Mouse (Mus musculus): ENCODE data around the gene Tcf7l2.

Tcf7l2 gene

DNA sequence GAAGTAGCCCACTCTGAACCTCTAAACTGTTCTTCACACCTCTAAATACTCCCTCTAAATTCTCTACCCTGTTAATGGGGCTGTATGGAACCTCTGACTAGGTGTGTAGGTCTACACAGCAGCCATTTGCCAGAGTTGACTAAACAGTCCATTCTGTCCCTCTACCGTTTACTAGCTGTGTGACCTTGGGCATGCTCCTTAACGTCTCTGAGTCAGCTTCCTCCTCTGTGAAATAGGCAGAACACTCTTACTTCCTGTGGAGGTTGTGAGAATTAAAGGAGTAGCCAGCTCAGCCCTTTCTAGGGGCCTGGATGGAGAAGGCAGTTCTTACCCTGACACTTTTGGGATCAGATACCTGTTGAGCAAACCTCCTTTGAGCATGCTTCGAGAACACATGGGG, 120.9 kb downstream of the Tcf7l2 start:
- DNase-seq (ENCODE audit: low read depth) = no peak

DNA sequence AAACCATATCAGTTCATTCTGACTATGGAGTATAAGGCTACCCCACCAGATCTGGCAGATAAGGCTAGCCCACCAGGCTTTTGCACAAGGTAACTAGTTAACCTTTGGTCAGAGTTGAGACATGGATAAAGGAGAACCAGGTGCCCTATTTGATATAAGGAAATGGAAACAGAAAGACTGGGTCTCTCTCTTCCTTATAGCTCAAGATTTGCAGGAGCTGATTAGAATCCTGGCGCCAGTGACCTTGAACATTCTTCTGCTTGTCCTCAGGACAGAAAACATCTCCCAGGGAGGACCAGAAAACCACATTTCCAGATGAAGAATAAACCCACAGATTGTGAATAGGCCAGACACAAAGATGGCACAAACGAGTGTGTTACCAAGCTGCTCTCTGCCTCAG, 123.4 kb downstream of the Tcf7l2 start:
- DNase-seq (ENCODE audit: low read depth) = no peak

DNA sequence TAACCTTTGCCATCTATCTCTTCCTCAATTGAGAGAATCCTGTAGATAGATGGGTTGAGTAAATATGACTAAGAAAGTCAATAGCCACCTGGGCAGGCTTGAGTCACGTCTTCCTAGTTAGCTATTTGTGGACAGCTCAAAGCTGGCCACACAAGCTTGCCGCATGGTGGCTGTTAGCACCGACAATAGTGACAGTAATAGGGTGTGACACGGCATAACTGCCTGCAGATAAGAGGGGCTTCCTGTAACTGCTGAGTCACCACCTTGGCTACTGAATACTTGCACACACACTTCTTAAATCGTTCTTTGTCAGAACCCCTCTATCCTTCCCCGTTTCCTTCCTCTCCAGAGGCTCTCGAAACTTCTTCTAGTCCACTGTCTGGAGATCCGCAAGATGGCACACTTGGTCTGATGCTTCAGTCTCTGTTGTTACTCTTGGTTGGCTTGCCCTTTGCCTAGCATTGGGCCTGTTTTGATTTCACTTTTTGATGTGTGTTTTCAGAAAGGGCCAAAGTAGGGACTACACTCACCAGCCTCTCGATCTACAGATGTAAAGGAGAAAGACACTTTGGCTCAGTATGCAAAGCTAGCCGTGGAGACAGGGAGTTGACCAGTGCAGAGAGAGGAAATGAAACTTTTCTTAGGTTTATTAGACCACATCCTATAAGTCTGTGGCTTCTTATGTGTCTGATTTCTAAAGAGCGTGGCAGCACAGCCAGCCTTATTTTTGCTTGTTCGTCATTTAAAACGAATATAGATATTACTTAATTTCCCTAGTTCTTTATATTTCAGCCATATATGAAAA, 124.4 kb downstream of the Tcf7l2 start:
- DNase-seq (ENCODE audit: low read depth) = no peak

DNA sequence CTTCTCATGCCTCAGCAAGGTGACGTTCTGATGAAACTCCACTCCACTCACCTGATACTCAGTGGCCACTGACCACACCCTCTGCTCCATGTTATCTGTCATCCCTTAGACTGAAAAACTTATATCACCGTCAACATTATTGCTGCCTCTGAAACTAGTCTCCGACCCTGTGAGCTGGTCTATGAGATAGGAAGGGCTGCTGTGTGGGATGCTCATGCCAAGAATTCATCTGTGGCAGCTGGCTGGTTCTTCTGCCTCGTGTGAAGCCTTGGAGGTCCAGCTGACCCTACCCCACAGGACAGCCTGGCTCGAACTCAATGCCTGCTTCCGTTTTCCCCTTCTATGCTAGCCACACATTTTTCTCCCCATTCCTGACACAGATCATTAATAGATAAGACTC, 125.6 kb downstream of the Tcf7l2 start:
- DNase-seq (ENCODE audit: low read depth) = no peak

DNA sequence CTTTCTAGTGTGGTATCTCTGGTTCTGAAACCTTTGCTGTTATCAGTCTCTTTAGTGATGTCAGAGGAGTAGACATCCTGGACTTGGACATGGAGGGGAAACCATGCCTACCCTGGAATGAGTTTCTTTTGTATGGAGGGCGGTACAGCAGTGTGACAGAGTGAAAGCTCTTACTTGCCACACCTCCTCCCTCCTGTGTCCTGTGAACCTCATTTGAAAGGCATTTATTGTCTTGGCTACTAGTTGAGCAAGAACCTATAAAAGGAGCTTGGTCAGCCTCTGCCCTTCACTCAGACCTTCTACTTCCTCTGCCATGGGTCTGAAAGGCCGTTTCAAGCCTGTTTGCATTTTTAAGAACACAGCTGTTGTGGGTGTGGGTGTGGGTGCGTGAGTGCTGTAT, 126.3 kb downstream of the Tcf7l2 start:
- no peak for DNase-seq (ENCODE audit: low read depth)

DNA sequence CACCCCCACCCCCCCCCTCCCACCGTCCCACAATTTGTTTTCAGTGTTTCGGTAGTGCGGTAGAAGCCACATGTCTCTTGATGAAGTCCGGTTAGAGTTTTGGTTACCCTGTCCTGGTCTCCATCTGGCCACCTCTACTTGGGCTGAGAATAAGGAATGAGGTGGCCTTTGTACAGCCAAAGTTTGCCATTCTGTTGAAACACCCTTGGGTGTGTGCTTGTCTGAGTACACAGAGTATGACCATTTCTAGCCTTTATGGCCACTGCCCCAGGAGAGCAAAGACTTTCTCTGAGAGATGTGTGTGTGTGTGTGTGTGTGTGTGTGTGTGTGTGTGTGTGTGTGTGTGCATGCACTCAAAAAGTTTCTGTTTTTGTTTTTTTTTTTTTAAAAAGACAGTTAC, 127.0 kb downstream of the Tcf7l2 start:
- DNase-seq (ENCODE audit: low read depth) = no peak

DNA sequence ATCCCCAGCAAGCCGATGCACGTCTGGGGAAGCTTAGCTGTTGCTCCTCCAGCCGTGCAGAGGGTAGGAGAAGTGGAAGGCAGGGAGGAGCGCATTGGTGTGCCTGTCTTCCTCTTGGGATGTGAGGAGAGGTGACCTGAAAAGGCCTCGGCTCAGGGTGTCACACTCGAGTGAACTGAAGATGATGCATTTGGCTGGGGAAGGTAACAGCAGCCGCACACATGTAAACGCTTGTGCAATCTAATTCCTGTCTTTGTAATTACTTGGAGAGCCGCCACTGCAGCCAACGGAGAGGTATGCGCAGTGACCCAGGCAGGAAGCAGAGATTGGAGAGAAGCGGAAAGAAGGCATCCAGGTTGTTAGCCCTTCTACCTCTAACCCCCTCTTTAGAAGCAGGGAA, 129.2 kb downstream of the Tcf7l2 start:
- DNase-seq (ENCODE audit: low read depth) = peak; percentile 37

DNA sequence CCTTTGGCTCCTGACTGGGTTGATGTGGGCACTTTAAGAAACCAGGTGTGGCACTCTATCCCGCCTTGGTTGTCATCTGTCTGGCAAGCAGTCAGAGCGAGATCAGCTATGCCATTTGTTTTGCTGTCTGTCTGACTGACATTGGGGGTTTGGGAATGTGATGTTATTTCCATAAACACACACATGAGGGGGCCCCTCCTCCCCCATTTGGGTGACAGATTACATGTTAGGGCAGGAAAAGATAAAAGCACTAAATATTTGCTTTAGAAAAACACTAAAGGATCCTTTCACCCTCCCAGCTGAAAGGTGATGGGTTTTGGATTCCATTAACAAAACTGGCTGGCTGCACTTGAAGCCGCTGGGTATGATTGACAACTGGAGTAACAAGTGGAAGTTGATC, 129.9 kb downstream of the Tcf7l2 start:
- no peak for DNase-seq (ENCODE audit: low read depth)

DNA sequence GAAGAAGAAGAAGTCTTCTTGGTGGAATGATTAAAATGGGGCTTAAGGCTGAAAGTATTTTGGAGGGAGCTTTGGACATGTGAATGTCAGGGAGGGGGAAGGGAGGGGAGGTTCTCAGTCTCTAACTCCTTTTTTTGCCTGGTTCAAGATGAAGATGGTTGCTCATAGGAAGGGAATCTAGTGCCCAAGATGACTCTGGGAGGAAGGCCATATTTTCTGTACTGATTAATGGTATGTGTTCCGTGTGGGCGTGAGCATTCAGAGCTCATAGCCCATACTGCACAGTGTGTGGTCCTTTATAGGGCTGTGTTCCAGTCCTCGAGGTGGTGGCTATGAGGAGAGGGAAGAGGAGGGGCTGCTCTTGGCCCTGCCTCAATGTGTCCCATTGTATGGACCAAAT, 131.6 kb downstream of the Tcf7l2 start:
- DNase-seq (ENCODE audit: low read depth) = peak; percentile 62

DNA sequence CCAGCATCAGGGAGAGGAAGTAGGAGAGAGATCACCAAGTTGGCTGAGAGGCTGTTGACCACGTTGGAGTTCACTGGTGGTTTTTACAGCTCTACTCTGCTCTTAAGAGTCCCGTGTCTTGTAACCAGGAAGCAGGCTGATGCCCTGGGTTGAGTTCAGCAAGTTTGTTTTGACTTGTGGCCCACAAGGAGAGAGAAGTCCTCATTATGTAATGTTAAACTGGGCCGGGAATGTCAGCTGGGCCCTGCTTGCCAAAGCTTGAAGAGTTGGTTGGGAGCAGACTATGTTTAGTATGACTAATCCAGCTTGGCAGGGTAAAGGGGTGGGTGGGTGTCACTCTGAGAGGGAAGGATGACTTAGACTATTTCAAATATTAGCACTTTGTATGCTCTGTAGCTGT, 134.9 kb downstream of the Tcf7l2 start:
- peak; percentile 91 for DNase-seq (ENCODE audit: low read depth)

DNA sequence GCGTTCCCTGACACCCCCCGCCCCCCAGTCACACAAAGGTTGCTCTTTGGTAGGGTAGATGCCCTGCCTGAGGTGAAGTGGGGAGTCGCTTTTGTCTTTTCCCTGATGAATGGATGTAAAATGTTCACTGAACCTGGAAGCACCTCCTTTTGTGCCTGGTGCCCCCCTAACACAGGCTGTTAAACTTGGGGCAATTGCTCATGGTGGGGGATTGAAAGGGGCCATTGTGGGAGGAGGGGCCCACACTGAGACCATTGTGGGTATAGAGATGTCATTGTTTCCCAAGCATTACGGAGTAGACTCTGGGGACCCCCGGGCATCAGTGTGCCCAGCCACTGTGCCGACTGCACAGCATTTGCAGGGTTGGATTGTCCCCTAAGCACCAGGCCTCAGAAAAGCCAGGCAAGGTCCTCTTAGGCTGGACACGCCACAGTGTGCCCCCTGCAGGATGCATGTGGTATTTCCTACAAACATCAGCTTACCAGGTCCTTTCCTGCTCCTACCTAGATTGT, 135.8 kb downstream of the Tcf7l2 start:
- DNase-seq (ENCODE audit: low read depth) = peak; percentile 64

DNA sequence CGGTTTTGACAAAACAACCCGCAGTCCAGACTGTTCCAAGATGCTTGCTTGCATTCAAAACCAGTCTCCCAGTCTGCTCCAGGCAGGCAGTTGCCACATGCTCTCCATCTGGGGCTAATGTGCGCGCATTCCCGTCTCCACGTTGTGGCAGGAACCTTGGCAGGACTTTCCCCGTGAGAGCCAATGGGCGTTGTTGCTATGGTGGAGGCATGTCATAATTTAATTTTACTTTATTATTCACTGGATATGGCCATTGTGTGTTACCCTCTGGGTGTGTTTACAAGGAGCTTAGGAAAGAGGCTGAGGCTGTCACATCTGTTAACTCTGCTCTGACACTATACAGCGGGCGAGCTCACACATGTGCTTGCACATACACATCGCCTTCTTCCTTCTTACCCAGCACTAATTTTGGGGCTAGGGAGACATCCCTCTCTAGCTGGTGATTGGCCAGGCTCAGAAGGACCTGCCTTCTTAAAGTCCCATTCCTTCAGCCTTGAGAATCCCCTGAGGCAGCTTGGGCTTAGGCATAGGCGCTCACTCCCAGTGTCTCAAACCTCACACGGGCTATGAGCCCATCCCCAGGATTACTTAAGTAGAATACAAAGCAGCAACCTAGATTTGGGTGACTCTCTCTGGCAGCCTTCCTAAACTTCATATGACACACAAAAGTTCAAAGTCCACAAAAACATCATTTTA, 139.2 kb downstream of the Tcf7l2 start:
- peak; percentile 46 for DNase-seq (ENCODE audit: low read depth)

DNA sequence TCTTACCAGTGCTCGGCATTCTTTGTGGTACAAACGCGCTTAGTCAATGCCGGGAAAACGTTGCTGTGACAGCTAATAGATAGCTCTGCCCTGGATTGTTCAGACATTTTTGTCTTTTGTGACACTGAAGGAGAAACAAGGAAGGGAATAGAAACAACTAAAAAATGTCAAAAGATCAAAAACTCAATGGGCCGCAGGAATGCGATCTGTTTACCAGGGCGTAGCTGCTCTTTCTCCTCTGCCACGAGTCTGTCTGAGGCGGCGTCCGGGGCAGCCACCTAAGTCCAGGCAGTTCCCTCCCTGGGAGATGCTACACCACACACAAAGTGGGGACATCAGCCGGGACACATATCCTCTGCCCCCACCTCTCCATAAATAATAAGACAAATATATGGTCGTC, 144.9 kb downstream of the Tcf7l2 start:
- DNase-seq (ENCODE audit: low read depth) = no peak

DNA sequence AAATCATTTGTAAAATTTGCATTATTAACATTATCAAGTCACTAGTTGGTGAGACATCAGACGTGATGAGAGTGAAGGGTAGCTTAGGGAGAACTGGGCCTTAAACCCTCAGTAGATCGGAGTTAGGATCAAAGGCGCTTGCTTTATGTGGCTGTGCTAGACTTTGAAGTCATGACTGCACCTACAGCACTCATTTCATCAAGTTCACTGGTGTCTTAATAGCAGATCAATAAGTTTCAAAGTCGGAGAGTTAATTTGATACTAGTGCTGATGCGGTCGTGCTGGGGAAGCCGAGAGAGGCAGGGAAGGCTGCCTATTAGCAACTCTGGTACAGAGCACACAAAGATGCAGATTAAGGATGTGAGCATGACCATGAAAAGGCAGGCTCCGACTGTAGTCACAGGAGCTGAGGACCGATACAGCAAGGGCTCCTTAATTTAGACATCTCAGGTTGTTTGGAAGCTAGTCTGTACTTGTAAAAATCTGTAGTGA, 150.1 kb downstream of the Tcf7l2 start:
- no peak for DNase-seq (ENCODE audit: low read depth)

DNA sequence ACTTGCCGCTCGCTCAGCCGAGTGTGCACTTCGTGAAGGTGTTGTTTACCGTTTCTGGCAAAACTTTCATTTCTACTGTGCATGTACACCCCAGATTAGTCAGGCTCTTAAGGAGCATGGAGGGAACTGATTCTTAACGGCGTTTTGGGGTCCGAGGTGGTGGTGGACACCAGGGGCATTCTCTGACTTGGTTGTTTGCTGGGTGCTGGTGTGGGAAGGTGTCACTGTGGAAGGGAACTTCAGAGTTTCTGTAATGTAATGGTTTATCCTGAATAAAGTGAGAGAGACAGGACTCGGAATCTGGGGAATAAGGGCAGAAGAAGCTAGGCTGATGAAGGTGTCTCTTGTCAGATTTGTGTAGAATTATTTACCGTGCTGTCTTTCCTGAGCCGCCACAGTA, 151.9 kb downstream of the Tcf7l2 start:
- DNase-seq (ENCODE audit: low read depth) = no peak

DNA sequence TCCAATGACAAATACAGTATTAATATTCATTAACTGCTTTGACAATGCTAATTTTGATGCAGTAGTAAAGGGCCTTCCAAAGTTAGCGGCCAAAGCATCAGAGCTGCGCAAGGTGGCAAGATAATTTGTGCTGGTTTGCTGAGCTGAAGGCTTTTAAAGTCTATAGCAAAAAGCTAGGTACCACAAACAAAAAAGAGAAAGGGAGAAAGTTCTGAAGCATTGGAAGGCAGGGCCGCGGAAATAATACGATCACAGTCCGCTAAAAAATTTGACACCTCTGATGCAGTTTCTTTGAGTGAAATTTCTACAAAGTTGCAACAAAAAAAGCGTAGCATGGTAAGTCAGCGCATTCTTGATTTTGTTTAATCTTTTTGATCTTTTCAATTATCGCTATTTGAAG, 152.8 kb downstream of the Tcf7l2 start:
- DNase-seq (ENCODE audit: low read depth) = no peak

DNA sequence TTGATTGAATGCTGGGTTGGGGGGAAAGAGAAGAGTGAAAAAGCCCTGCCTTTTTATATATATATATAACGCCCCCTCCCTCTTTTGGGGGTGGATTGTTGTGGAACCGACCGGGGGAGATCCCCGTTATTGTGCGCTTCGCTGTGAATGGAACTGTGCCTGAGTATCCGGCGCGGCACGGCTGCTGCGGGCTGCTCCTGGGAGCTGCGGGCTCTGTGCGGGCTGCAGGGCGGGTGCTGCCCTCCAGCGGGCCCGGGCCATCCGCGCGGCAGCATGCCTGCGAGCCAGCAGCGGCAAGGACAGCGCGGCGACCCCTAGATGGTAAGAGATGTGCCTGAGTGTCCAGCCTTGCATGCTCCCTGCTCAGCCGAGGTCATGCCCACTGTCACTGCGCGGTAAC, 153.7 kb downstream of the Tcf7l2 start:
- DNase-seq (ENCODE audit: low read depth) = peak; percentile 74

DNA sequence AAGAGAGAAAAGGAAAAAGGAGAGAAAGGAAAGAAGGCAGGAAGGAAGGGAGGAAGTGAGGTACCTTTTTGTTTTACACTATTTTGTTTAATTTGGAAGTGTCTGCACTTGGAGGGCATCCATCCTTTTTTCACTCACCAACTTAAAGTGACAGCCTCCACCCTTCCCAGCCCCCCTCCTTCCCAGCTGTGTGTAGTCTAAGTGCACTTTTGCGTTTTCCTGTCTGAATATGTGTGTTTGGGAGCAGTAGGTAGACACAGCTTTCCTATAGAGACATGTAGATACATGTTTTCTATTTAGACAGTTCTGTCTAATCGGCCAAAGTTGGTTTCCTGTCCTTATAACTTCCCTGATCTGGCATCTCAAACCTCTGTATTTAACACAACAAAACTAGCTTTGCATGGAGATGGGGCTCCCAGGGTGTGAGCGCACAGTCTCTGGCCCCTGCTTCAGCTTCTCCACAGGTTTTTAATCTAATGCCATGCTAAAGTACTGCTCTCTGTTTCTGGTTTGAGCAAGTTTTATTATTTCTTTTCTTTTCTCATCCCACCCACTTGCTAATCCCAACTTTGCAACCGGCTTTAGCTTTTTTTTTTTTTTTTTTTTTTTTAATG, 154.3 kb downstream of the Tcf7l2 start:
- peak; percentile 20 for DNase-seq (ENCODE audit: low read depth)

DNA sequence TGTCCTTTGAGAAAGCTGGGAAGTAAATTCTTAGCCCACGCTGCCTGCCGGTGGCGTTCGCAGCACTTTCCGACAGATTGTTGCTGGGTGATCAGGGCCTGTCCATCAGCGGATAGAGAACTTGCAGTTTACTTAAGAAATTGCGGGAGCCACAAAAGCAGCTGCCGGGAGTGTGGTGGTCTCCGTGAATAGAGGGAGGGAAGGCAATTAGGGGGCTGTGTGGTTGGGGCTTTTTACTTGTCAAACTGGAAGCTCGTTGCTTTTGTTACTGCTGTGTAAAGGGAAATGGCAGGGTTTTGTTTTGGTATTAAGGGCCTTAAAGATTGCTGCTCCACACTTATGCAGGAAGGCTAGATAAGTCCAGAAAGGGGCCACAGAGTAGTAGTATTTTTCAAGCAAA, 155.0 kb downstream of the Tcf7l2 start:
- no peak for DNase-seq (ENCODE audit: low read depth)

DNA sequence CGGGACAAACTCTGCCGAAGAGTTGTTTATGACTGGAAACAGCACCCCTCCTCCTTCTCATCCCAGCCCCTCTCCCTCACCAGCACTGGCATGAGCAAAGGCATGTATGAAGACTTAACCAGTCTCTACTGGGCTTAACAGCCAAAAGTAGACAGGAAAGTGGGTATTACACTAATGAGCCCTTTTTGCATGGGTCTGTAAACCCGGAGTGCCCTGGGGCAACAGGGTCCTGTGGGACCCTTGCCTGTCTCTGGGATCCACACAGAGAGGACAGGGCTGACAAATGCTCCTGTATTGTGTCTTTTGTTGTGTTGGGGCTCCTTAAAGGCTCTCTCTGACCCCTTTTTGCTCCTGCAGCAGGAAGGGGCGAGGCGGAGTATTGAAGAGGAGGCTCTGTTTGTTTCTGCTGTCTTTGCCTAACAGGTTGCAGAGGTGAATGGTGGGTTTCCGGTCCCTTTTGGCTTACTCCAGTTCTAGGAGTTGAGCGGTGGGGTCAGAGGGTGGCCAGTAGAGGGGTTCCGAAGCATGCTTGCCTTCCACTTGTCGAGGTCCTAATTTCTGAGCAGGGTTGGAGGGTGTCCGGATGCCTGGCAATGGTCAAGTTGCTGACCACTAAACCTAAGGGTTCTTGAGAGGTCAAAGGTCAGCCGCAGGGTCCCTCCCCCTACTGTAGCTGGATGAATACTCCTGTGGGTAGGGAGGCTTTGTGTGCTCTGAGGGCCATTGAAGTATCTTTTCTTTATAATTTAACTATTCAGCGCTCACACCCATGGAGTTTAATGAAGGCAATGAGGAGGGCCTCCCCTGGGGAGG, 161.2 kb downstream of the Tcf7l2 start:
- DNase-seq (ENCODE audit: low read depth) = no peak

DNA sequence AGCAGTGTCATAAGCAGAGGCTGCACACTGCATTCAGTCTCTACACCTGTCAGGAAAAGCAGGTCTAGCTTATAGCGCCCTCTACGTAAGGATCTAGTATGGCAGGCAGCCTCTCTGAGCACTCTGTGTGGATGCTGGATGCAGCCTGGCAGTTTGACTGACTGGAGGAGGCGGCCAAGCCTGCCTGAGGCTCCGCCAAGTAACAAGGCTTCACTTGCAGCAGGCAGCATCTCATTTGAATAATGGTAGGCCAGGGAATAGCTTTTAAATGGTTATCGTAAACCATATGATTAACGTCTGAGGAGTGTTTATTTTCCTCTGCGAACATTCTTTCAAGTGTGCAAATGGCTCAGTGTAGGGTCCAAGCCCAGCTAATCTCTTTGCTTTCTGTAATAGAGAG, 167.4 kb downstream of the Tcf7l2 start:
- DNase-seq (ENCODE audit: low read depth) = peak; percentile 58

DNA sequence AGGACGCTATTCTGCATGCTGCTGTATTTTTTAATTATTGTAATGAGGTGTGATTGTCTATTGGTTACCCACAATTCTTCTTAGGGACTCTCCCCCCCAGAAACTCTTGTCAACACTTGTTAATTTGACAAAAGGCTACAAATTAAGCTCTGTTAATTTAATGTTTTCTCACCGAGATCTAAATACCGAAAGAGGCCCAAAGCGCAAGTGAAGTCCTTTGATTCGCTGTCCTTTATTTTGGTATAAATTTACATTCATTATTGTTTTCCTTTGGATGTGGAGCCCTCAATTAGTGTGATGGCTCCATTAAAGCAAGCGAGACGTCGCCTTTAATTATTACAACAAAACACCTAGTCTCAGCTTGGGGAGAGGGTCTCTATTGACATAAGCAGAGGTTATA, 170.3 kb downstream of the Tcf7l2 start:
- DNase-seq (ENCODE audit: low read depth) = no peak

All from NIH3T3 (cell line).